Mouse (Mus musculus): ENCODE measurements around the gene Ppif.

GRCm38 (mm10) chr14:25682020-25682419, 11.9 kb upstream of the Ppif start:
- TF ChIP-seq CTCF (IDR thresholded peaks at IDR 0.05) (no peak), EP300 (IDR thresholded peaks at IDR 0.05) (no peak)
